Mouse (Mus musculus) kidney, embryonic 14.5 days (tissue): ENCODE results near the gene Mpz. TPM values are rescaled to one million over a fixed set of nuclear protein-coding genes. Genes with fewer than 3 reads are reported as not detected.

ENCODE experiments used
- ATAC-seq: fragments of 200-750 bp; cut with Nextera tagmentation; 2 replicates; pipeline ENCODE4 v1.8.0; 2017; ENCODE audit warnings: moderate number of reproducible peaks, mild to moderate bottlenecking, moderate TSS enrichment, moderate library complexity; ENCODE audit not compliant: low FRiP score, low TSS enrichment
- H3K27ac ChIP-seq: fragments of 300-500 bp; sonication (generic); 2 replicates; pipeline ENCODE4 v1.5.1; 2014; ENCODE audit warnings: low read depth, mild to moderate bottlenecking, low read length, moderate library complexity, mixed read lengths
- H3K27me3 ChIP-seq: fragments of 300-500 bp; sonication (generic); 2 replicates; pipeline ENCODE4 v1.6.1; 2014; ENCODE audit warnings: mild to moderate bottlenecking, low read length; ENCODE audit not compliant: control insufficient read depth, insufficient read depth
- H3K36me3 ChIP-seq: fragments of 300-500 bp; sonication (generic); 2 replicates; pipeline ENCODE4 v1.6.1; 2014; ENCODE audit warnings: low read length, mixed read lengths; ENCODE audit not compliant: control insufficient read depth, insufficient read depth
- H3K4me1 ChIP-seq: fragments of 300-500 bp; sonication (generic); 2 replicates; pipeline ENCODE4 v1.6.1; 2014; ENCODE audit warnings: low read length, mixed read lengths; ENCODE audit not compliant: control insufficient read depth, insufficient read depth
- H3K4me2 ChIP-seq: fragments of 300-500 bp; sonication (generic); replicated peaks from 2 replicates; pipeline ENCODE4 v1.6.1; 2014; ENCODE audit warnings: low read depth, mild to moderate bottlenecking, low read length
- H3K4me3 ChIP-seq: fragments of 300-500 bp; sonication (generic); 2 replicates; pipeline ENCODE4 v1.5.1; 2014; ENCODE audit warnings: mild to moderate bottlenecking, low read length
- H3K9ac ChIP-seq: fragments of 300-500 bp; sonication (generic); 2 replicates; pipeline ENCODE4 v1.6.1; 2014; ENCODE audit warnings: low read depth, mild to moderate bottlenecking, low read length, moderate library complexity
- H3K9me3 ChIP-seq: fragments of 300-500 bp; sonication (generic); 2 replicates; pipeline ENCODE4 v1.6.1; 2016; ENCODE audit warnings: low read length; ENCODE audit not compliant: control insufficient read depth
- WGBS: fragments of 180-500 bp; shearing (Covaris S2); extraction: QIAGEN DNeasy Blood & Tissue Kit; methylation state at CpG from one replicate; pipeline ENCODE4 v1.1.7; 2014; 5-methylcytosine and 5-hydroxymethylcytosine counted together
- polyA plus RNA-seq: library from polyadenylated mRNA; unstranded; fragments of >200 nt; fragmentation: Nextera tagmentation; extraction: Ambion mirVana; gene quantifications from 2 replicates; pipeline ENCODE4 v1.2.1, GENCODE M21; 2014

Gene Mpz
- polyA plus RNA-seq, 1 experiment from 2014 or later = not detected

- Histone ChIP-seq H3K27me3 (peaks cover 33% of the 10 kb centered on the region), H3K4me1 (peaks cover 6% of the 10 kb centered on the region), H3K9ac (no peak overlapping the region), H3K9me3 (no peaks in the 10 kb centered on the region), H3K27ac (no peak overlapping the region), H3K36me3 (no peaks in the 10 kb centered on the region), H3K4me3 (no peak overlapping the region), H3K4me2 (no peak overlapping the region)
- ATAC-seq = no peak
- 57% methylated on average over 1 of the region's 1 CpGs for WGBS
Measured at GRCm38 (mm10) chr1:171199532-171199931, 49.0 kb downstream of the Mpz start.

DNA sequence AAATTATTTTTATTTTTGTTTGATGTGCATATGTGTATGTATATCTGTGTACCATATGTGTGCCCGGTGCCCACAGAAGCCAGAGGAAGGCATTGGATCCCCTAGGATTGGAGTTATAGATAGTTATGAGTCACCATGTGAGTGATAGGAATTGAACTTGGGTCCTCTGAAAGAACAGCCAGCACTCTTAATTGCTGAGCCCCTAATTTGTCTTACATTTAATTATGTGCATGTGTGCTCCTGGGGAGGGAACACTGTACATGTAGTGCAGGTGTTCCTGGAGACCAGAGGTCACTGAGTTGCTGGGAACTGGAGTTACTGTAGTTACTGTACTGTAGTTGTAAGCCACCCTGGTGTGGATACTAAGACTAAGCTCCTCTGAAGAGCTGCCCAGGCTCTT is 50.3 kb downstream of the Mpz start:
- no peak overlapping the region for H3K9ac ChIP-seq
- peaks cover 20% of the 10 kb centered on the region for H3K27me3 ChIP-seq
- no peak overlapping the region for H3K27ac ChIP-seq
- no peak overlapping the region for H3K4me3 ChIP-seq
- no peaks in the 10 kb centered on the region for H3K36me3 ChIP-seq
- ATAC-seq = no peak; the same call in 1 of the 2 replicates
- peaks cover 3% of the 10 kb centered on the region for H3K4me1 ChIP-seq
- H3K4me2 ChIP-seq = no peak overlapping the region
- WGBS = 93% methylated on average over 1 of the region's 1 CpGs
- H3K9me3 ChIP-seq = no peaks in the 10 kb centered on the region

DNA sequence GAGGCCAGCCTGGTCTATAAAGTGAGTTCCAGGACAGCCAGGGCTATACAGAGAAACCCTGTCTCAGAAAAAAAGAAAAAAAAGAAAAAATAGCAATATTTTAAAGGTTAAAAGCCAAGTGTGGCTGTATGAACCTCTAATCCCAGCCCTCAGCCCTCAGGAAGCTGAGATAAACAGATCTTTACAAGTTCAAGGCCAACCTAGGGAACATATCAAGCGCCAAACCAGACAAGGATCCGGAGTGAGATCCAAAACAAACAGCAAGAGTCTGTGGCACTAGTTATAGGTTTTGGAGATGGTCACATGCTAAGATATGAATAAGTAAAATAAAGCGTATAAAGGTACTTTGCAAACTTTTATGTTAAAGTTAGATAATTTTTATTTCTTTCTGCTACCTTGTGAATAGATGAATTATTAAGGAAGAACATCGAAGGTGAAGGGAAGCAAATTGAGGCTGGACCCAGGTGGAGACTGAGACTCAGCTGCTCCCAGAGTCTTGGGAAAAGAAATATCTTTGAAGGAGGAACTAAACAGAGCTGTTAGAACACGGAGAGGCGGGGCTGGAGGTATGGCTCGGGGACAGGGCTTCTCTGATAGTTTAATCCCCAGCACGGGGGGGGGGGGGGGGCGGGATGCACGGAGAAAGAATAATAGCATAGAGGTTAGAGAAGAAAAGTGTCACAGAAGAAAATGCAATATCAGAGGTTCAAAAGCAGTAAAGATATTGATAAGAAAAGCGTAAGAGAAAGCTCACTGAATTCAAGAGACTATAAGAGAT is 53.1 kb downstream of the Mpz start:
- ATAC-seq = no peak
- H3K9ac ChIP-seq = no peak overlapping the region
- no peak overlapping the region for H3K4me3 ChIP-seq
- H3K27me3 ChIP-seq = 0 out of 2 replicates have a peak, but pooled peaks cover under 1% of the 10 kb centered on the region
- no peaks in the 10 kb centered on the region for H3K4me1 ChIP-seq
- no peak overlapping the region for H3K27ac ChIP-seq
- WGBS = 68% methylated on average over 10 of the region's 11 CpGs
- no peak overlapping the region for H3K4me2 ChIP-seq
- H3K36me3 ChIP-seq = no peaks in the 10 kb centered on the region
- H3K9me3 ChIP-seq = no peaks in the 10 kb centered on the region

DNA sequence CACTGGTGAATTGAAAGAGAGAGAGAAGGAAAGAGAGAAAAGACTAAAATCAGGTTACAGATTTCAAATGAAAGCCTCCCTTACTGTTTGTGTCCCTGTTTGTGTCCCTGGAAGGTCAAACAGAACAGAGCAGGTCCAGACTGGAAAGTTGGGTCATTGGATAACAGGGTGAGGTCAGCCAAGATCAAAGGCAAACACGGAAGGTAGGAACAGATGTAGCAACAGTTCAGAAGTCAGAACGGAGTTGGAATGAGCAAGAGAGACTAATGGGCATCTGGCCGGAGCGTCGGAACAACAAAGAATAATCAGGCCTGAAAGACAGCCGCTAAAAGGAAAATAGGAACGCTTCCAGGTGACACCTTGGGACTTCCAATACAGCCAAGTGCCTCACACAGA is 53.7 kb downstream of the Mpz start:
- no peaks in the 10 kb centered on the region for H3K4me1 ChIP-seq
- no peak overlapping the region for H3K27ac ChIP-seq
- no peaks in the 10 kb centered on the region for H3K27me3 ChIP-seq
- H3K36me3 ChIP-seq = no peaks in the 10 kb centered on the region
- H3K4me3 ChIP-seq = no peak overlapping the region
- WGBS = 66% methylated on average over 7 of the region's 7 CpGs
- H3K9ac ChIP-seq = no peak overlapping the region
- H3K9me3 ChIP-seq = no peaks in the 10 kb centered on the region
- no peak for ATAC-seq
- no peak overlapping the region for H3K4me2 ChIP-seq

GRCm38 (mm10) chr1:171205704-171206493 is 55.4 kb downstream of the Mpz start:
- no peaks in the 10 kb centered on the region for H3K27me3 ChIP-seq

DNA sequence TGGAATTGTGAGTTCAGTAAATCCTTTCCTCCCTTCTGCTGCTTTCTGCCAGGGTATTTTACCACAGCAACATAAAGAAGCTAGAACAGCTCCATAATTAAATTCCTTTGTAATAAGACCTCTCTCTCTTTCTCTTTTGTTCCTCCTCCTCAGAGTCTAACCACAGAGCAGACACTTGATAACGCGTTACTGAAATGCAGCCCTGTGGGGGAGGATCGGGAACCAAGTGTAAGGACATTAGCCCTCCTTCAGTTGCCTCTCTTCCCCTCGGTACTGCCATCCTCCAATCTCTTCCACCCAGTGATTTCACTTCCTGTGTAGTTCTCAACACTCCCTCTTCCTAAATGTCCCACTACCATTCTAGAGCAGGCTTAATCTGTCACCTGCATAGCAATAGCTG is 58.9 kb downstream of the Mpz start:
- ATAC-seq = peak; percentile 74
- no peaks in the 10 kb centered on the region for H3K9me3 ChIP-seq
- H3K27me3 ChIP-seq = no peaks in the 10 kb centered on the region
- H3K9ac ChIP-seq = no peak overlapping the region
- no peaks in the 10 kb centered on the region for H3K36me3 ChIP-seq
- H3K4me1 ChIP-seq = no peaks in the 10 kb centered on the region
- H3K4me2 ChIP-seq = no peak overlapping the region
- WGBS = 11% methylated on average over 4 of the region's 4 CpGs
- no peak overlapping the region for H3K4me3 ChIP-seq
- no peak overlapping the region for H3K27ac ChIP-seq

More at GRCm38 (mm10) chr1:171205704-171206493, 55.4 kb downstream of the Mpz start:
- Histone ChIP-seq H3K9ac (no peak overlapping the region), H3K4me1 (no peaks in the 10 kb centered on the region), H3K36me3 (no peaks in the 10 kb centered on the region), H3K4me2 (no peak overlapping the region), H3K9me3 (no peaks in the 10 kb centered on the region), H3K27ac (no peak overlapping the region), H3K4me3 (no peak overlapping the region)
- no peak for ATAC-seq
- WGBS = 71% methylated on average over 6 of the region's 6 CpGs

Other genes starting within 250 kb of the Mpz start
- not detected in 2 replicates for gene Fcrlb, start 237.8 kb upstream of the Mpz start, polyA plus RNA-seq
- not detected in 2 replicates for gene Fcrla, start 223.1 kb upstream of the Mpz start, polyA plus RNA-seq
- 1.3 and 1.4 TPM in 2 replicates for gene Fcgr2b, start 174.2 kb upstream of the Mpz start, polyA plus RNA-seq
- gene Fcgr4, start 131.8 kb upstream of the Mpz start, polyA plus RNA-seq = 0.97 and 1.0 TPM in 2 replicates
- 7.0 and 7.9 TPM in 2 replicates for gene Fcgr3, start 85.8 kb upstream of the Mpz start, polyA plus RNA-seq
- gene Cfap126, start 36.8 kb upstream of the Mpz start, polyA plus RNA-seq = 2.9 and 3.8 TPM in 2 replicates
- 291 and 322 TPM in 2 replicates for gene Sdhc, start 108 bp upstream of the Mpz start, polyA plus RNA-seq
- 2.1 and 2.6 TPM in 2 replicates for gene Pcp4l1, start 45.6 kb downstream of the Mpz start, polyA plus RNA-seq
- gene Nr1i3, start 63.3 kb downstream of the Mpz start, polyA plus RNA-seq = 0.24 and 0.27 TPM in 2 replicates
- 31.3 and 36.4 TPM in 2 replicates for gene Tomm40l, start 71.8 kb downstream of the Mpz start, polyA plus RNA-seq
- gene Apoa2, start 74.3 kb downstream of the Mpz start, polyA plus RNA-seq = 3.5 and 5.7 TPM in 2 replicates
- gene Fcer1g, start 83.7 kb downstream of the Mpz start, polyA plus RNA-seq = 30.7 and 32.1 TPM in 2 replicates
- 4.1 and 6.9 TPM in 2 replicates for gene Adamts4, start 99.7 kb downstream of the Mpz start, polyA plus RNA-seq
- gene Ndufs2, start 100.7 kb downstream of the Mpz start, polyA plus RNA-seq = 229 and 293 TPM in 2 replicates
- 69.9 and 79.2 TPM in 2 replicates for gene B4galt3, start 119.6 kb downstream of the Mpz start, polyA plus RNA-seq
- 43.7 and 58.1 TPM in 2 replicates for gene Ppox, start 130.5 kb downstream of the Mpz start, polyA plus RNA-seq
- 74.4 and 87.9 TPM in 2 replicates for gene Usp21, start 137.3 kb downstream of the Mpz start, polyA plus RNA-seq
- 114 and 123 TPM in 2 replicates for gene Ufc1, start 144.3 kb downstream of the Mpz start, polyA plus RNA-seq
- 38.8 and 47.1 TPM in 2 replicates for gene Dedd, start 178.4 kb downstream of the Mpz start, polyA plus RNA-seq
- 33.7 and 34.5 TPM in 2 replicates for gene Nit1, start 194.9 kb downstream of the Mpz start, polyA plus RNA-seq
- 53.7 and 103 TPM in 2 replicates for gene Pfdn2, start 195.0 kb downstream of the Mpz start, polyA plus RNA-seq
- gene Klhdc9, start 210.1 kb downstream of the Mpz start, polyA plus RNA-seq = 2.2 and 2.4 TPM in 2 replicates
- gene Nectin4, start 219.4 kb downstream of the Mpz start, polyA plus RNA-seq = 1.0 and 2.6 TPM in 2 replicates
- gene Arhgap30, start 238.2 kb downstream of the Mpz start, polyA plus RNA-seq = 0.69 and 0.81 TPM in 2 replicates